ENCODE assay signal across 9 mouse cellular contexts in the genomic region with DNA sequence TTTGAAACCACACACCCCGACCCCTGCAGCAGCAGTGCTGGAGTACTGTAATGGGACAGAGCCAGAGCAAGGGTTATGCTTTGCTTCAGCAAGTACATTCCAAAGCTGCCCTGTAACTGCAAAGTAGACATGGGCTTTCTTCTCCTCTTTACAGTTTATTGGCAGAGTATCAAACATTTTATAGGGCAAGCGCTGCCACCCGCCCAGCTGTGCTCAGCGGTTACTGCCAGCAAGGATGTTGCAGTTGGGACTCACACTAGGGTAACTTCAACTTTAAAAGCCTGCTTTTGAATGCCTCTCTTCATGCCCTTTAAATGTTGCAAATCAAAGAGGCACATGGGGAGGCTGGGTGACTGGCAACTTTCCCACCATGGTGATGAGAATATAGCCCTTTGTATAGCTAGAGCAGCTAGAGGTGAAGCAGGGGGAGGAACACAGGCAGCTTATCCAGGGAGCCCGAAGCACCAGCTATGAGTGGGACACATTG. TPM values are rescaled to one million over a fixed set of nuclear protein-coding genes. Genes with fewer than 3 reads are reported as not detected.
A peak's percentile ranks its signal among the peaks of the same experiment; 100 is the strongest.
DNase-seq lines count a peak whose midpoint lies in the region; ATAC-seq and TF ChIP-seq lines count a peak whose summit lies in the region.
"Had no signal": no experiment of that assay in that cellular context is flagged by ENCODE, and none has a peak within 500 bp of the region (broad histone marks: within the 10 kb centered on the region; RNA-seq: fewer than 3 reads in every experiment).

No protein-coding gene starts in this region.

- intact Hi-C loops in heart, postnatal 10 days (cut with DNase I), result no loop called here

- no peak overlapping the region for H3K4me3 ChIP-seq in heart, postnatal 0 days (ENCODE audit: low read depth, low read length)
- no peak overlapping the region for H3K4me3 ChIP-seq in limb, embryonic 13.5 days

- no peaks in the 10 kb centered on the region for H3K9me3 ChIP-seq in heart, postnatal 0 days (replicated peaks; ENCODE audit: control insufficient read depth, low read length)
- H3K9me3 ChIP-seq in limb, embryonic 13.5 days, result no peaks in the 10 kb centered on the region

- peak; percentile 34 for ATAC-seq in heart, postnatal 0 days (ENCODE audit: insufficient read depth, low read depth)
- peak; percentile 93 for ATAC-seq in limb, embryonic 13.5 days (ENCODE audit: low FRiP score, low read depth)

- no peak for TF ChIP-seq EP300 in heart, postnatal 0 days (IDR thresholded peaks at IDR 0.05; ENCODE audit: low read depth)

- no peaks in the 10 kb centered on the region for H3K36me3 ChIP-seq in heart, postnatal 0 days (replicated peaks; ENCODE audit: control insufficient read depth, insufficient read depth, low read length)
- H3K36me3 ChIP-seq in limb, embryonic 13.5 days, result no peaks in the 10 kb centered on the region

- no peaks in the 10 kb centered on the region for H3K27me3 ChIP-seq in heart, postnatal 0 days (ENCODE audit: control insufficient read depth, insufficient read depth, low read length)
- no peaks in the 10 kb centered on the region for H3K27me3 ChIP-seq in limb, embryonic 13.5 days

- H3K4me1 ChIP-seq in heart, postnatal 0 days (ENCODE audit: control insufficient read depth, insufficient read depth), result peaks cover 8% of the 10 kb centered on the region
- H3K4me1 ChIP-seq in limb, embryonic 13.5 days, result peaks cover 33% of the 10 kb centered on the region

- H3K9ac ChIP-seq in heart, postnatal 0 days (replicated peaks; ENCODE audit: low read depth, low read length), result no peak overlapping the region
- no peak overlapping the region for H3K9ac ChIP-seq in limb, embryonic 13.5 days

- 28% methylated on average over 5 of the region's 5 CpGs for WGBS in heart, postnatal 0 days
- 16% methylated on average over 5 of the region's 5 CpGs for WGBS in limb, embryonic 13.5 days

- H3K4me2 ChIP-seq in heart, postnatal 0 days (ENCODE audit: low read depth, low read length), result no peak overlapping the region
- H3K4me2 ChIP-seq in limb, embryonic 13.5 days (replicated peaks), result peak overlapping the region; percentile 28

- peak; percentile 26 for DNase-seq in heart, postnatal 0 days (ENCODE audit: low spot score)
- DNase-seq in heart, postnatal 10 days, result no peak
- DNase-seq in retina, postnatal 1 day, result peak; percentile 35
- DNase-seq in retina, embryonic 14.5 days (ENCODE audit: low spot score), result no peak
- DNase-seq in thymus, postnatal 14 days, result peak; percentile 17
- no peak for DNase-seq in gastrocnemius, postnatal 25 days
- no peak for DNase-seq in spleen, postnatal 36 days (ENCODE audit: low spot score in 2 of 2)
- DNase-seq: heart, postnatal 4 days had no signal

- no peak for TF ChIP-seq CTCF in heart, postnatal 0 days (IDR thresholded peaks at IDR 0.05; ENCODE audit: low read depth)

- H3K27ac ChIP-seq in heart, postnatal 0 days (ENCODE audit: low read depth), result peak overlapping the region; percentile 11; the same call in 1 of the 2 replicates
- peak overlapping the region; percentile 82 for H3K27ac ChIP-seq in limb, embryonic 13.5 days

RNA-seq across cellular contexts. Expression of a gene that starts 28.7 kb away (rescaled TPM):
- 16.2 and 96.1 TPM in 2 replicates for total RNA-seq in heart, postnatal 0 days (2014; rRNA removed; ENCODE audit: low replicate concordance)
- polyA plus RNA-seq in heart, postnatal 0 days (2015; fragmentation: Nextera tagmentation; extraction: Ambion mirVana), result 13.6 and 14.3 TPM in 2 replicates
- 10 to 100 TPM; 17.9 to 20.9 TPM for total RNA-seq in heart, postnatal 10 days (2021)
- 32.1 and 34.9 TPM in 2 replicates for polyA plus RNA-seq in limb, embryonic 13.5 days (2015; fragmentation: Nextera tagmentation; extraction: Ambion mirVana)
- total RNA-seq in gastrocnemius, postnatal 25 days (2021), result 1 to 10 TPM; 2.8 to 3.5 TPM

Comparison
In these comparisons a context has a peak if more than half of its experiments do, and no peak if none do; other contexts are left out.
1. DNase-seq: peak in heart, postnatal 0 days (single experiment), retina, postnatal 1 day (single experiment) and thymus, postnatal 14 days (single experiment); none in heart, postnatal 10 days (0 of 2), retina, embryonic 14.5 days (single experiment), gastrocnemius, postnatal 25 days (single experiment) and spleen, postnatal 36 days (0 of 2).